Mouse (Mus musculus): ENCODE results near the gene Rsbn1l. TPM values are rescaled to one million over a fixed set of nuclear protein-coding genes. Genes with fewer than 3 reads are reported as not detected.
A peak's percentile ranks its signal among the peaks of the same experiment; 100 is the strongest.

The Rsbn1l gene
- polyA plus RNA-seq (2016; fragmentation: Nextera tagmentation; extraction: Ambion mirVana): 4.9 and 7.0 TPM in 2 replicates

GRCm38 (mm10) chr5:20956298-20956697 lies at the start of gene Rsbn1l:
TSS of gene Rsbn1l (minus strand) at chr5:20956398.
- no peak within 1 kb of the TSS for H3K27ac ChIP-seq
- peaks cover 5% of the 10 kb centered on the region; the same call in 1 of the 2 replicates for H3K4me1 ChIP-seq (replicated peaks)
- 94% methylated on average over 3 of the region's 3 CpGs for WGBS
- H3K4me2 ChIP-seq: no peak within 1 kb of the TSS
- H3K27me3 ChIP-seq: no peaks in the 10 kb centered on the region
- no peak within 1 kb of the TSS for H3K4me3 ChIP-seq (replicated peaks)
- H3K36me3 ChIP-seq: peaks cover 19% of the 10 kb centered on the region
- H3K9me3 ChIP-seq: peaks cover 14% of the 10 kb centered on the region
- no peak for ATAC-seq (ENCODE audit: insufficient number of reproducible peaks, insufficient read depth, low FRiP score, low TSS enrichment, low read depth)
- no peak within 1 kb of the TSS for H3K9ac ChIP-seq (replicated peaks)

GRCm38 (mm10) chr5:21002723-21003122 lies 46.5 kb upstream of the Rsbn1l start:
- WGBS: 93% methylated on average over 6 of the region's 6 CpGs
- Histone ChIP-seq H3K4me1 (replicated peaks) (no peaks in the 10 kb centered on the region), H3K4me2 (no peak overlapping the region), H3K9ac (replicated peaks) (no peak overlapping the region), H3K9me3 (peaks cover 9% of the 10 kb centered on the region; the same call in 1 of the 2 replicates), H3K27ac (no peak overlapping the region), H3K36me3 (peaks cover 81% of the 10 kb centered on the region), H3K27me3 (no peaks in the 10 kb centered on the region), H3K4me3 (replicated peaks) (no peak overlapping the region)
- no peak for ATAC-seq (ENCODE audit: insufficient number of reproducible peaks, insufficient read depth, low FRiP score, low TSS enrichment, low read depth)

- H3K4me2 ChIP-seq: no peak overlapping the region
- H3K36me3 ChIP-seq: peaks cover 90% of the 10 kb centered on the region
- no peak overlapping the region for H3K4me3 ChIP-seq (replicated peaks)
These were observed 45.6 kb upstream of the Rsbn1l start for GRCm38 (mm10) chr5:21001622-21002315.

GRCm38 (mm10) chr5:20998427-20998826 lies 42.2 kb upstream of the Rsbn1l start:
- no peak overlapping the region for H3K9ac ChIP-seq (replicated peaks)
- H3K9me3 ChIP-seq: peaks cover 9% of the 10 kb centered on the region; the same call in 1 of the 2 replicates
- H3K4me1 ChIP-seq (replicated peaks): no peaks in the 10 kb centered on the region
- H3K4me2 ChIP-seq: no peak overlapping the region
- no peaks in the 10 kb centered on the region for H3K27me3 ChIP-seq
- WGBS: 94% methylated on average over 6 of the region's 6 CpGs
- H3K36me3 ChIP-seq: peaks cover 97% of the 10 kb centered on the region
- ATAC-seq (ENCODE audit: insufficient number of reproducible peaks, insufficient read depth, low FRiP score, low TSS enrichment, low read depth): no peak
- no peak overlapping the region for H3K27ac ChIP-seq
- H3K4me3 ChIP-seq (replicated peaks): no peak overlapping the region

More at GRCm38 (mm10) chr5:21001622-21002315, 45.6 kb upstream of the Rsbn1l start:
- 96% methylated on average over 10 of the region's 10 CpGs for WGBS
- Histone ChIP-seq H3K27ac (no peak overlapping the region), H3K4me1 (replicated peaks) (no peaks in the 10 kb centered on the region), H3K27me3 (no peaks in the 10 kb centered on the region), H3K9ac (replicated peaks) (no peak overlapping the region), H3K9me3 (peaks cover 9% of the 10 kb centered on the region; the same call in 1 of the 2 replicates)
- no peak for ATAC-seq (ENCODE audit: insufficient number of reproducible peaks, insufficient read depth, low FRiP score, low TSS enrichment, low read depth)

- 90% methylated on average over 6 of the region's 6 CpGs for WGBS
- peaks cover 95% of the 10 kb centered on the region for H3K36me3 ChIP-seq
These were observed 41.4 kb upstream of the Rsbn1l start for GRCm38 (mm10) chr5:20997555-20997954.

GRCm38 (mm10) chr5:20990062-20990809 lies 34.0 kb upstream of the Rsbn1l start:
- Histone ChIP-seq H3K27me3 (no peaks in the 10 kb centered on the region), H3K9me3 (no peaks in the 10 kb centered on the region), H3K4me3 (replicated peaks) (no peak overlapping the region), H3K36me3 (peaks cover 85% of the 10 kb centered on the region), H3K4me2 (no peak overlapping the region), H3K27ac (no peak overlapping the region), H3K4me1 (replicated peaks) (no peaks in the 10 kb centered on the region), H3K9ac (replicated peaks) (no peak overlapping the region)
- WGBS: 94% methylated on average over 8 of the region's 8 CpGs
- ATAC-seq (ENCODE audit: insufficient number of reproducible peaks, insufficient read depth, low FRiP score, low TSS enrichment, low read depth): no peak

More at GRCm38 (mm10) chr5:20997555-20997954, 41.4 kb upstream of the Rsbn1l start:
- Histone ChIP-seq H3K27me3 (no peaks in the 10 kb centered on the region), H3K4me2 (no peak overlapping the region), H3K4me3 (replicated peaks) (no peak overlapping the region), H3K4me1 (replicated peaks) (no peaks in the 10 kb centered on the region), H3K9ac (replicated peaks) (no peak overlapping the region), H3K27ac (no peak overlapping the region), H3K9me3 (peaks cover 9% of the 10 kb centered on the region; the same call in 1 of the 2 replicates)
- no peak for ATAC-seq (ENCODE audit: insufficient number of reproducible peaks, insufficient read depth, low FRiP score, low TSS enrichment, low read depth)

GRCm38 (mm10) chr5:20986271-20986670 lies 30.1 kb upstream of the Rsbn1l start:
- Histone ChIP-seq H3K9me3 (no peaks in the 10 kb centered on the region), H3K27ac (no peak overlapping the region), H3K27me3 (no peaks in the 10 kb centered on the region), H3K4me1 (replicated peaks) (no peaks in the 10 kb centered on the region), H3K9ac (replicated peaks) (no peak overlapping the region), H3K36me3 (peaks cover 61% of the 10 kb centered on the region), H3K4me3 (replicated peaks) (no peak overlapping the region), H3K4me2 (no peak overlapping the region)
- ATAC-seq (ENCODE audit: insufficient number of reproducible peaks, insufficient read depth, low FRiP score, low TSS enrichment, low read depth): no peak
- 94% methylated on average over 8 of the region's 8 CpGs for WGBS

- no peak for ATAC-seq (ENCODE audit: insufficient number of reproducible peaks, insufficient read depth, low FRiP score, low TSS enrichment, low read depth)
- H3K4me1 ChIP-seq (replicated peaks): no peaks in the 10 kb centered on the region
- no peak overlapping the region for H3K9ac ChIP-seq (replicated peaks)
- no peak overlapping the region for H3K4me2 ChIP-seq
- no peaks in the 10 kb centered on the region for H3K27me3 ChIP-seq
- peaks cover 7% of the 10 kb centered on the region; the same call in 1 of the 2 replicates for H3K9me3 ChIP-seq
- no peak overlapping the region for H3K27ac ChIP-seq
- no peak overlapping the region for H3K4me3 ChIP-seq (replicated peaks)
- H3K36me3 ChIP-seq: peaks cover 35% of the 10 kb centered on the region
These were observed 27.3 kb upstream of the Rsbn1l start for GRCm38 (mm10) chr5:20983505-20983904.

GRCm38 (mm10) chr5:20974690-20975089 lies 18.5 kb upstream of the Rsbn1l start:
- Histone ChIP-seq H3K4me1 (replicated peaks) (peaks cover 6% of the 10 kb centered on the region), H3K9ac (replicated peaks) (no peak overlapping the region), H3K4me3 (replicated peaks) (no peak overlapping the region), H3K27ac (no peak overlapping the region), H3K4me2 (no peak overlapping the region), H3K9me3 (peaks cover 4% of the 10 kb centered on the region; the same call in 1 of the 2 replicates), H3K36me3 (no peaks in the 10 kb centered on the region), H3K27me3 (no peaks in the 10 kb centered on the region)
- 87% methylated on average over 4 of the region's 4 CpGs for WGBS
- ATAC-seq (ENCODE audit: insufficient number of reproducible peaks, insufficient read depth, low FRiP score, low TSS enrichment, low read depth): no peak

GRCm38 (mm10) chr5:20973999-20974398 lies 17.8 kb upstream of the Rsbn1l start:
- Histone ChIP-seq H3K27ac (peak overlapping the region; percentile 50; the same call in 1 of the 2 replicates), H3K9ac (replicated peaks) (no peak overlapping the region), H3K4me3 (replicated peaks) (no peak overlapping the region), H3K27me3 (no peaks in the 10 kb centered on the region), H3K4me2 (no peak overlapping the region), H3K36me3 (no peaks in the 10 kb centered on the region), H3K9me3 (no peaks in the 10 kb centered on the region), H3K4me1 (replicated peaks) (peaks cover 6% of the 10 kb centered on the region)
- 16% methylated on average over 7 of the region's 7 CpGs for WGBS
- peak; percentile 75 for ATAC-seq (ENCODE audit: insufficient number of reproducible peaks, insufficient read depth, low FRiP score, low TSS enrichment, low read depth)

GRCm38 (mm10) chr5:20973069-20973468 lies 16.9 kb upstream of the Rsbn1l start:
- Histone ChIP-seq H3K9me3 (no peaks in the 10 kb centered on the region), H3K9ac (replicated peaks) (no peak overlapping the region), H3K4me3 (replicated peaks) (no peak overlapping the region), H3K27ac (no peak overlapping the region), H3K36me3 (no peaks in the 10 kb centered on the region), H3K4me2 (no peak overlapping the region), H3K27me3 (no peaks in the 10 kb centered on the region), H3K4me1 (replicated peaks) (peaks cover 6% of the 10 kb centered on the region)
- ATAC-seq (ENCODE audit: insufficient number of reproducible peaks, insufficient read depth, low FRiP score, low TSS enrichment, low read depth): no peak
- 73% methylated on average over 5 of the region's 5 CpGs for WGBS
